Mouse (Mus musculus) c-Kit-positive CD71-negative TER-119-negative erythroid progenitor cells, embryonic 14.5 days (primary cell): ENCODE data around the gene Asic2.

Source experiments
- DNase-seq: peaks from one replicate; pipeline ENCODE4 v3.0.0-alpha.2; 2013; ENCODE audit warnings: low read depth

The Asic2 gene

DNA sequence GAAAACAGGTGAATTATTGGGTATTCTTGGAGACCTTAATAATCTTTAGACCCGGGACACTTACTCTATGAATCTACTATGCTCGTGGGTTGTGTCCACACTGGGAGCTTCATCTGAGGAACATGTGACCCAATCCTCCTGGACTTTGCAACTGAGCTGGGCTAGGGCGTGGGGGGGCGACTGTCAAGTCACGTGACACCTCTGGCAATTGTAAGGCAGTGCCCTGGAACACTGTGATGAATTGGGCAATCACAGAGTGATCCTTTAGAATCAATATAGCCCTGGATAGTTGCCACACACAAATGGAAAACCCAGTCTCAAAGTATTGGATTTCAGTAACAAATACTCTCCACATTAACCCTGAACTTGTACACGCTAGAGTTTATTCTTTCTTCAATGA, 867.4 kb downstream of the Asic2 start:
- DNase-seq = no peak

DNA sequence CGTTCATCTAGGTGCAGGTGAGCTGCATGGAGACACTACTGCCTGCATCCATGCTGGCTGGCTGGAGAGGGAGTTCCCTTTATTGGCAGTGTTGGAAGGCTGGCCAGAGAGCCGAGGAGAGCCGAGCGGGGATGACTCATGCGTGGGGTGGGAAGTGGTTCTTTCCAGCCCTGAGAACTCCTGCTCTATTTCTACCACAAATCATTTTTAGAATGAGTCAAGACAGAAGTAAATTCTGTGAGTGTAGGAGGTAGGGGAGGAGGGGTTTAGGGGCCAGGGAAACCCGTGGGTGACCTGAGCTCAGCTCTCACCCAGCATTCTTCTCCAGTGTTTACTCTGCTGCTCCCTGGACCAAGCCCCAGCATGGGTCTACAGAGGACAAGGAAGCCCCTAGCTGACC, 872.2 kb downstream of the Asic2 start:
- DNase-seq = no peak

DNA sequence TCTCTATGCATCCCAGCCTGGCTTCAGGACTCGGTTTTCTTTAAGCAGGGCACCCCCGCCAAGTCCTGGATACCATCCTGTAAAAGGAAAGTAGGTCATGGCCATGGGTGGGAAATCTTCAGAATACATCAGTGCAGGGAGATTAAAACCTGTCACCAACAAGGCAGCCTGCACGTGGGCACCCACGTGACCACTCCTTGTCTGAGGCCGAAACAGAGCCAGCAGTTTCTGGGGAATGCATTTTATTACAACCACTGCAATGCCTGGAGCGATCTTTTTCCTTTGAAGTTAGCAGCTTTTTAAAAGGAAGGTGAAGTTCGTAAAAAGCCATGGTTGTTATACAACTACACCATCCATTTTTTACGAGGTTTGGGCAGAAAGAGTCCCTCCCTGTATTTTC, 873.7 kb downstream of the Asic2 start:
- DNase-seq = no peak

DNA sequence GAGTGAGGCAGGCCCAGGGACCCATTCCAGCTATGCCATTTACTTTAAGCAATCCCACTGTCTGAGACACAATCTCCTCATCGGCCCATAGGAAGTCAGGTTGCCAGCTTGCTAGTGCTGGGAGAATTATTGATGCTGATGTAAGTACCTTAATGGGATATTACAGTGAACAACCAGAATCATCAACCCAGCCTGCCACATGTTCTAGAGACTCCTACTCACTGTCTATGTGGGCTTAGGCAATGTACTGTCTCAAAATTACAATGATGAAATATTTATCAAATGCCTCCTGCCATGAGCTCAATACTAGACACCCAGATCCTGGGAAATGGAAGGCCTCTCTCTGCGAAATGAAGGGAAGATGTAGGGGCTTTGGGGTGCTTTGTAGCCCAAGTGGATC, 876.1 kb downstream of the Asic2 start:
- DNase-seq = no peak

DNA sequence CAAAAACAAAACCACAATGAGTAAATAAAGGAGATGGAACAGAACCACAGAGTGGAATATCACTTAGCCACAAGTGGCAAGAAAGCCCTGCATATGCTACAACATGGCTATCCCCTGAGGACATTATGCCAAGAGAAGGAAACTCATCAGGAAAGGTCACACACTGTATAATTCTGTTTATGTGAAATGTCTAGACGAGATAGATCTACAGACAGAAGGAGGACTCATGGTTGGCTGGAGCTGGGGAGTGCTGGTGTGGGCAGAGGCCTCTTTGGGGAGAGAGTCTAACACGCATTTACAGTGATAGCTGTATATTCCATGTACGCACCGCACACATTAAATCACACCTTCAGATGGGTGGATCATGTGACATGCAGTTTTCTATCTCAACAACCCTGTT, 884.4 kb downstream of the Asic2 start:
- no peak for DNase-seq

DNA sequence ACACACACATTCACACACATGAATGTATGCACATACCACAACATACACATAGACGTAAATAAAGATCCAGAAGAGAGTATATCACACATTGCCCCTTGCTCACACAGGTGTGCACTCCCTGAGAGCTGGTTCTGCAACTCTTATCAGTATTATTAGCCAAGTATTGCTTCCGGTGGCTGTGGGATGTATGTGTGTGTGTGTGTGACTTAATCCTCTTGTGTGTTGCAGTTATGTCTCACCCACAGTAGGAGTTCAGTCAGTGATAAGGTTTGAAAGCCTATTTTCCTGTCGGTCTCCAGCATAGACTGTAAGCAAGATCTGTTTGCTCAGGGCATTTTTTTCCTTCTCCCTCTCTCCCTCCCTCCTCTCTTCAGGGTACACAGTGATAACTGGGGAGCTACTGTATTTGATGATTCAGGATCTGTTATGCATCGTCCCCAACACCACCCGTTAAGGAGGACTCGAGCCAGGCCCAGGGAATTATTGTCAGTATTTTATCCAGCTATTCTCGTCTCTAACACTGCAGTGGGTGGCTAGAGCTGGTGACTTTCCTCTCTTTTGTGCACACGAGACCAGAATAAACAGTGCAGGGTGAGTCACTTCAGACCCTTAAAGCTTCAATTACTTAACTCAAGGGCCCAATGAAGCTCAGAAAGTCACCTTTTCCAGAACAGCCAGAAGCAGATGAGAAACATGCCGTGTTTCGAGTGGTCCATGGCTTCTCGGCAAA, 888.0 kb downstream of the Asic2 start:
- no peak for DNase-seq

DNA sequence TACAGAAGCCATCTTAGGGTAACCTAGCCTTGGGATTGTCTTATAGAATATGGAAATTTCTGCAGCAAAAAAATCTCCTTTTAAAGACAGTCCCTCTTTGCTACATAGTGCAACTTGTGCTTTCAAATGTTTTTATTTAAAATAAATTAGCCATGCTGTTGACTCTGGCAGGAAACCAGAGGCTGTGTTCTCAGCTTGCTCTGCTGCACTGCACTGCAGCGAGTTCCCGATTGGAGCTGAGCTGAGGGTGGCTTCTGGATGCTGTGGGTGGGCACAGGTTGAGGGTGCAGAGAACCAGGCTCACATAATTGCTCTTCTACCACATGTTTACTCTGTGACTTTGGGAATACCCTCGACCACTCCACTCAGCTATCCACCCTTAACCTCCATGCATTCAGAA, 889.0 kb downstream of the Asic2 start:
- no peak for DNase-seq

DNA sequence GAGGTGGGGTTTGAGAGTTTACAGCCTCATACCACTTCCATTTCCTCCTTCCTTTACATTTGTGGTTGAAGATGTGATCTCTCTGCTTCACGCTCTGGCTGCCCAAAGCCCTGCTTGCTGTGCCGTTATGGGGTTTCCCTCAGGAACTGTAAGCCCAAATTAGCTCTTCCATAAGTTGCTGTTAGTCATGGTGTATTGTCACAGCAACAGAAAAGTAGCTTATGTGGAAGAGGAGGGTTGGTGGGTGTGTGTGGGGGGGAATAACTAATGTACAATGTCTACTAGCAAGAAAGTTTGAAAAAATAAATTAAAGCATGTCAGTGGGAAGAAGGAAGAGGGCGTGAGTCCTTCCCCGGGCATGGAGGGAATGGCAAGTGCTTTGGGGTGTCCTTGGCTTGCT, 896.4 kb downstream of the Asic2 start:
- DNase-seq = no peak

DNA sequence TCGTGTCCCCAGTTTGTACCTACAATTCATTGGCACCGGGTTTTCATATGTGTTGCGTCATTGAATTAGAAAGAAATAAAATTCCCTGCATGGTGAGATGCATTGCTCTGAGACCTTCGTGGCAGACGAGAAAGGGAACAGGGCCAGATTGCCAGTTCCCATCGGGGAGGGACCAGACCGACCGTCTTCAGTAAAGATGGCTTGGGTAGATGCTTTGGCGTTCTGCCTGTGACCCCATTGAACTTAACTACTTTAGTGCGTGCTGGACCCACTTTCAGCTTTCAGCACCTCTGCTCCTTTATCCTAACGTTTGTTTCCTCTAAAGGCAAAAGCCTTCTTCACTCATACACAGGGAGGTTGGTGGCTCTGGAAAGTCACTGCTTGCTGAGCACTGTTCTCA, 902.9 kb downstream of the Asic2 start:
- no peak for DNase-seq

DNA sequence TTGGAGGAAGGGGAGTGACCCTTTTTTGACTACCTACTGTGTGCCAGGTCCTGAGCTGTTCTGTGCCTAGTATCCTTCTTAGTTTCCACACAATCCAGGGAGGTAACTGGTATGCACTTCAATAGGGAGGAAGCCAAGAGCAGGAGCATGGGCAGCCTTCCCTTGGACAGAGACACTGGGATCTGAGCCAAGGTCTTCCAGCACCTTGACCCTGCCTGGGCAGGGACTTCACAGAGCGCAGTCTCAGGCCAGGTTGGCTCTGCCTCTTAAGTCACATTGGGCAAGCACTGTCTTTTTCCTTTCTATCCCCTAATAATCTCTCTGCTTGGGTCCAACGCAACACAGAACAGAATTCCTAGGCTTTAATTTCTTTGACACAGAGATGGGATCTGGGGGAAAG, 904.3 kb downstream of the Asic2 start:
- no peak for DNase-seq

DNA sequence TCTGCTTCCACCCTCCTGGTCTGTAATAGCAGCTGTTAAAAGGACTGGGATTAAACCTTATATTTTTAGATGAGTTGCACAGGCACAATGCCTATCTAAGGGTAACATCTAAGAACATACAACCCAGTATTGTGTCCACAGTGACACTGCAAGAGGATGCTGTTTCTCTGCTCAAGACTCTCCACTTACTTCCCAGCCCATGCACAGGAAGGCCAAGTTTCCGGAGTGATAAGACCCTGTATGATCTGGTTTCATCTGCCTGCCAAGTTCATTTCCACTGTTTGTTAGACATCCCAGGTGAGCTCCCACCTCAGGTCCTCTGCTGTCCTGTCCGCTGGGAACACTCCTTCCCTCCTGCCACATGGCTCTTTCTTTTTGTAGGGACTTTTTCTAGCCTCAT, 908.2 kb downstream of the Asic2 start:
- no peak for DNase-seq

DNA sequence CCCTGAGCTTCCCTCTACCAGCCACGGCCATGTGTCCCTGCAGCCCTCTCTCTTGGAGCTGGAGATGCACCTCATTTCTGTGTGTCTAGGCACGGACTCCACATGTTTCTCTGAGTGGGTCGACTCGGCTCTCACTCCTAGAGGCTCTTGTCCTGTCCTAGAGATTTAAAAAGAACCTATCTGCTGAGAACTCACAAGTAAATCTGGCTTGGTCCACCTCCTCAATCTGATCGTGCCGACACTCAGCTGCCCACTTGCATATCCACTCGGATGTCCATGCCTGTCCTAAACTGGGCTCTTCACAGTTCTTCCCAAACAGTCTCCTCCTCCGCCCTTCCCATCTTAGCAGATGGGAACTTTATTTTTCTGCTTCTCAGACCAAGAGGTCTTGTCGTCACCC, 908.7 kb downstream of the Asic2 start:
- DNase-seq = no peak

DNA sequence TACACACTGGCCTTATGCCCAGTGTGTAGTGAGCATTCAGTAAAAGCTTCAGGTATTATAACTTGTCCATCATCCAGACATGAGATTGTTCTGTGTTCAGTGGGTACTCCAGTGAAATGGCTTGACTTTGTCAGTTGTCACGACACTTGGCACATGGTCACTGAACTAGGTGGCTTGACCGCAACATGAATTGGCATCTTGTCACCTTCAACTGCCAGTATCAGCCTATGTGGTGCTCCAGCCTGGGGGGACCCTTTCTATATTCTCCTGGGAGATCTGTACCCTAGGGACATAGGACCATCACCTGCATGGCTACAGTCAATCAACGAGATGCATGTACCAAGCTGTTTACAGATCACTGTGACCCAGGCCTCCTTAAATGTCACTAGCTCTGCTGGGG, 910.8 kb downstream of the Asic2 start:
- no peak for DNase-seq

DNA sequence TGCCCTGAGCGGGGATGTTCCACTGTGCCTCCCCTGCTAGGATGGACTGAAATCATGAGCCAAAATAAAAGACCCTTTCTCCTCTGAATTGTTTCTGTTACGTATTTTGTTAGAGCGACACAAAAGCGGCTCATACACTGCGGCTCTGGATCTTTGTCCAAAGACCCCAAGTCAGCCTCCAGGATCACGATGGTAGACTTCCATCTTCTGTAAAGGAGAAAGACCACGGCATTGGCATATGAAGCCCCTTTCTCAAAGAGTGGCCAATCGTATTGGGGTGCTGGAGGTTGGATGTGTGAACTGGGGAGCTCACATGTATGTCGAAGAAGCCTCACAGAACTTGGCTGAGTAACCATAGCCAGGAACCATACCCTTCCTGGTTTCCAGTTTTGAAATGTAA, 911.5 kb downstream of the Asic2 start:
- DNase-seq = no peak

DNA sequence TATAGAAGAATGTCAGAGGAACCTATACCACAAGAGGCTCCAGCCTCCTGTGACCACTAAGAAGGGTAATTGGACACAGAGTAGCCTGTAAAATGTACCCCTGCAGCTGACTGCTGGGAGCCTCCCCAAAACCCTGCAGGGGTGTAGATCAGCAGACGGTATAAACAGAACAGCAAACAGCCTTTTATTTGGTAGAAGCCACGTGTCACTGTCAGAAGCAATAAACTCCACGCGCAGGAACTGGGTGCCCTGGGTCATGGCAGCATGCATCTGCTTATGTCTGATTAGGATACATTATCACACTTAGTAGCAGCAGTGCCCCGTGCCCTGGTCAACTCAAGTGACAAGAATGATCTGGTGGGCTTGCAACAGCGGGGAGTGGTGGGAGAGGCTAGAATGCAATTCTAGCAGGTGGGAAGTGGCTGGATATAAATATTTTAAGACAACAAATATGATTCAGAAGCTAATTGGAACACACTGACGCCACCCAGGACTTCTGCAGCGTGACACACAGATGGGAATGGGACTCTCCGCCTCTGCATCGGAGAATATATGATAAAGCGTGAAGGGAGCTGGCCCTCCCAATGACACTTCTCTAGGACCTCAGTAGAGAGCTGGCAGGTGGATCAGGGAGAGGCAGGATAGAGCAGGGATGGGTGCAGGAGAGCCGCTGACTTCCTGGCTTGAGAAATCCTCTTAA, 912.7 kb downstream of the Asic2 start:
- DNase-seq = no peak

DNA sequence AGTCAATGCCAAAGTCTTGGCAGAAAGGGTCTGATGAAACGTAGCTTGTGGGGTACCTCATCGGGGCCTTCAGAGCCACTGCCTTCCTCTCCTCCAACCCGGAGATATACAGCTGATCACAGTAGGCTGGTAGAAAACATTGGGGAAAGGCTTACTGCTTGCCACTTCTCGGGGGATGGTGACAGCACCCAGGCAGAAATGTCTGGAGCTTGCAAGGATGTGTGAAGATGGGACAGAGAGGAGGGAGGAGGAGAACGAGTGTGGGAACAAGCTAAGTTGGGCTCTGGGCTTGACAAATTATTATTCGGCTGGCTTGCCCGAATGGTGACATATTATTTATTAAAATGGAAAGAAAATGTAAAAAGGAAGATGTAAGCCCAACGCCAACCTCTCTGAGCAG, 914.4 kb downstream of the Asic2 start:
- no peak for DNase-seq

DNA sequence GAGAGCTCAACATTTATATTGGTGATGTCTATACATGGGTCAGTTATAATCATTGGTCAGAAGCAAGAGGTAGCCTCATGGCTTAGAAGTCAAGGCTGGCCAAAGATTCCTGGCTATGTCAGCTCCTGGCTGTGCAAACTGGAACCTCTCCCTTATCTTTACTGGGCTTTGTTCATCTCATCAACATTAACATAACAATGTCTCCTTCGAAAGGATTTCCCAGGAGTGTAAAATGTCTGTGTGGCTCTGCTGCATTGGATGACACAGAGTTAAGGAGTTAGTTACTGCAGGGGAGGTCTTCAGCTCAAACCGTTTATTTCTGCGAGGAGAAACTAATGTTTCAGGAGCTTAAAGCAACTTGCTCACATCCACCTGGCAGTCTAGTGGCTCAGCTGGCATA, 926.6 kb downstream of the Asic2 start:
- DNase-seq = no peak

DNA sequence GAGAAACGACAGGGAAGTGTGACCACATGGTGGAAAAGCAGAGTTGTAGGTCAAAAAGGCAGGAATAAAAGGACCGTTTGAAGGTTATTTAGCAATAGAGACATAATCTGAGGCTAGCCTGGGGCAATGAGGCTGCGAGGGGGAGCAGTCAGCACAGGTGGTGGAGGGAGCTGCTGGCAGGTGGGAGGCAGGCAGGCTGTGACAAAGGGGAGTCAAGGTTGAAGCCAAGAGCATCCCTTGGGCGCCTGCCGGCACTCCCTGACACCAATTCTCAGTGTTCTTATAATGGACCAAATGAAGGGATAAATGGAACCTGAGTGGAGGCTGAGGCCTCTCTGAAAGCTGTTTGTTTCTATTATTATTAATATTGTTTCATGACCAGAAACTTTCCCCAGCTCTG, 928.3 kb downstream of the Asic2 start:
- no peak for DNase-seq

DNA sequence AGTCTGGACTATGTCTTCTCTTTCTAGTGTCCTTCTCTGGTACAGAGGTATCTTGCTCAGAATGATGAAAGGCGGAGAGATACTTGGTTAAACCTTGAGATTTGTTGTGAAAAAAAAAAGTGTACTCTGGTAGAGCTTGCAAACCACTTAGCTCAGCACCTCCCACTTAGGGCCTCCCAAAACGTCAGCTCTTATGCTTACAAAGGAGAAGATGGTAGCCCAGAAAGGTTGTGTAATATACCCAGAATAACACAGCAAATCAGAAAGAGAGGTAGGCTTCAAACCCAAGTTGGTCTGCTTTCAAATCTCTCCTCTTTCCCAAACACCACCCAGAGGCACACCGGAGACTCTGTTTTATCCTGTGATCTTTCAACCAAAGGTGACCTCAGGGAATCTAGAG, 936.1 kb downstream of the Asic2 start:
- no peak for DNase-seq

DNA sequence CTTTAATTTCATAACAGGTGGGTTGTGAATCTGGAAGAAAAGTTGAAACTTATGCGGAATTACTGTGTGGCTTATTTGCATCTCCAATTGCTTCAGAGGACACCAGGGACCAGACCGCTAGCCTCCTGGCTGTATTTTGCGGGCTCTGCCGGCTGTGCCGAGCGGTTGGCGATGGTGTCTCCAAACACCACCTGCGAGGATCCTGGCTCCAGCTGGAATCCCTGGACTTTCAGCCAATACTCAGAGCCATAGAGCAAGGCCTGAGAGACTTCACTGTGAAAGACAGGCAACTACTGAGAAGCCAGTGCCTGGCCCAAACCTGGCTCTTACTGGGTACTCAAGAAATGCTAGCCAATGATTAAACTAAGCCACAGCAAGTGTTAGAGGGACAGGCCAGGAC, 953.5 kb downstream of the Asic2 start:
- no peak for DNase-seq

DNA sequence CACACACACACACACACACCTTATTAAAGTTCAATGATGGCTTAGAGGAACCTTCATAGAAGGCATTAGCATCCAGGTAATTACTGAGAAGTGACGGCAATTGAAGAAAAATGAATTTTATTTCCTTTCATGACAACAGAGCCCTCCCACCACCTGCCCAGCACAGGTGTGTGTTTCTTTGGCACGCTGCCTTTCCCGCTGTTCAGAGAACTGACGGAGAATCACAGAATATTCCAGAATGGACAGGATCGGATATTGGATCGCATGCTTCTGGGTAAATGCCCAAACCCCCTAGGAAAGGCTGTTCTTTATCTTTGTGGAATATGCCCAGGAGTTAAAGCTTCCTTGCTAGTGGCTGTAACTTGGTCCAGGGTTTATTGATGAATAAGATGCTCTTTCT, 954.8 kb downstream of the Asic2 start:
- no peak for DNase-seq

DNA sequence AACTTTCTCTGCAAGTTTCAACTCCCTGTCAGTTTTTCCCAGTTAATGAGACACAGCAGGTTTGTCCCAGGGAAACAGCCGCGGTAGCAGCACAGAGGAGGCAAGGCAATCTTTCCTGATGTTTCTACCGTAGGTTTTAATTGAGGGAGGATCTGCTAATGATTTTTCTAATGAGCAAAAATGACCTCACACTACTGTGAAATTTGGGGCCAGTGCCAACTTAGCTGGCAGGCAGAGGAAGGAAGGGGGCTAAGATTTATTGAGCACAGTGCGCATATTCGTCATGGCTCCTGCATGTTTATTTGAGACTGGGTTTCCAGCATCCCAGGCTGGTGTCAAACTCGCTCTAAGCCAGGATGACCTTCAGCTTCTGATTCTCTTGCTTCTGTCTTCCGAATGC, 957.5 kb downstream of the Asic2 start:
- no peak for DNase-seq

DNA sequence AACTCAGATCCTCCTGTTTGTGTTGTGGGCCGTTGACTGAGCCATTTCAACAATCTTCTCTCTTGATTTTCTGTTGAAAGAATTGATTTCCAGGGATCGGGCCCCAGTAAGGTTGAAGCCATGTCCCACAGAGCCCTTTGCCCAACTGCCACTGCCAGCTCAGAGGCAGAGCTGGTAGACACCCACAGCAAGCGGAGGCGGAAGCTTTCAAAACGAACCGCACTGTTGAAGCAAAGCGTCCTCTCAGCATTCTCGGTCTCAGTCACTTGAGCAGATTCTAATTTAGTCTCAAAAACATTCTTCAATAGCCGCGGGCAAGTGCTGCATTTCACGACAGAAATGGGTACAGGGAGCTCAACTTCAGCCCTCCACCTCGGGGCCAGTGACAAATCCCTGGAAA, 958.9 kb downstream of the Asic2 start:
- DNase-seq = no peak

DNA sequence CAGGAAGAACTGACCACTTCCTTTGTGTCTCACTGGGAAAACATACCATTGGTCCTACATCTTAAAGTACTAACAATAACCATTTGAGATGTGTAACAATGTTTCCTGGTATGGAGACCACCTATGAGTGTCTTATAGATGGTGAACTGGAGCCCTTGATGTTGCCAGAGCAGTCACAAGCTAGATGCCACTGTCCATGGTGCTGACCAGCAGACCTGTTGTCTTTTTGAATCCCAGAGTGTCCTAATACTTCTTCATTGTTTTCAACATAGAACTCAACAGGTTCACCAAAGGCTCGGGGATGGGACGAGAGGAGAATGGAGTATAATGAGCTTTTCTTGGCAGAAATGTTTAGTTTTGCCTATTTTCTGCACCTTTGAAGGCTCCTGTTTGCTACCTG, 962.4 kb downstream of the Asic2 start:
- DNase-seq = peak; percentile 23
